ENCODE assay signal across 19 mouse cellular contexts in the genomic region with DNA sequence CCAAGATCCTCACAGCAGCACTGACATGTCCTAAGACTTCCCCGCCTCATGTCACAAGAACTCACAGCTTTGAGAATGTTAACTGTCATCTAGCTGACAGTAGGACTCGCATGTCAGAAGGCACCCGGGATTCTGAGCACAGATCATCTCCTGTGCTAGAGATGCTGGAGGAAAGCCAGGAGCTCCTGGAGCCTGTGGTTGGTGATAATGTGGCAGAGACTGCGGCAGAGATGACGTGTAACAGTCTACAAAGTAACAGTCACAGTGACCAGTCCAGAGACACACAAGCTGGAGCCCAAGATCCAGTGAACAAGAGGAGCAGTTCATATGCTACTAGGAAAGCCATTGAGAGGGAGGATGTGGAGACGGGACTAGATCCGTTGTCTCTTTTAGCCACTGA.
"Had no signal": no experiment of that assay in that cellular context is flagged by ENCODE, and none has a peak within 500 bp of the region (broad histone marks: within the 10 kb centered on the region; RNA-seq: fewer than 3 reads in every experiment).

No protein-coding gene starts in this region.

- H3K9ac ChIP-seq: limb, embryonic 15.5 days; liver, embryonic 12.5 days; lung, embryonic 14.5 days; midbrain, embryonic 12.5 days; neural tube, embryonic 13.5 days had no signal

- H3K4me2 ChIP-seq: limb, embryonic 15.5 days; liver, embryonic 12.5 days; lung, embryonic 14.5 days; midbrain, embryonic 12.5 days; neural tube, embryonic 13.5 days had no signal

- H3K4me1 ChIP-seq: limb, embryonic 15.5 days; liver, embryonic 12.5 days; midbrain, embryonic 12.5 days; neural tube, embryonic 13.5 days had no signal

- H3K27me3 ChIP-seq: limb, embryonic 15.5 days; liver, embryonic 12.5 days; megakaryocyte, embryonic 14.5 days; midbrain, embryonic 12.5 days; neural tube, embryonic 13.5 days had no signal

- H3K27ac ChIP-seq: layer of hippocampus, adult 2 months; left cerebral cortex, adult 2 months; limb, embryonic 15.5 days; liver, embryonic 12.5 days; midbrain, embryonic 12.5 days; neural tube, embryonic 13.5 days; stomach, postnatal 0 days had no signal

- DNase-seq: kidney, adult 9 months; kidney, postnatal 10 days; kidney, postnatal 4 days; lung, embryonic 14.5 days; lung, postnatal 10 days; lung, postnatal 4 days; retina, postnatal 1 day; right cerebral cortex, postnatal 25 days; thymus, adult 2 months; thymus, postnatal 25 days had no signal

- H3K4me3 ChIP-seq: layer of hippocampus, adult 2 months; left cerebral cortex, adult 2 months; limb, embryonic 15.5 days; liver, embryonic 12.5 days; megakaryocyte, embryonic 14.5 days; midbrain, embryonic 12.5 days; neural tube, embryonic 13.5 days had no signal

- ATAC-seq: liver, embryonic 12.5 days; midbrain, embryonic 16.5 days had no signal

- H3K9me3 ChIP-seq: limb, embryonic 15.5 days; liver, embryonic 12.5 days; megakaryocyte, embryonic 14.5 days; midbrain, embryonic 12.5 days; neural tube, embryonic 13.5 days had no signal
